Mouse (Mus musculus) right cerebral cortex, postnatal 14 days (tissue): ENCODE measurements at regions not wholly inside any gene's neighbourhood (a gene's known extent, or its start where the extent isn't known, plus 50 kb on each side); places are given as distances from the start of the nearest gene placed in this dataset.

ENCODE experiments used
- DNase-seq: peaks from one replicate; pipeline ENCODE4 v3.0.0; 2022

GRCm38 (mm10) chr2:21267149-21267761 is 61.7 kb downstream of the Thnsl1 start:
- DNase-seq: no peak

- no peak for DNase-seq
These were observed 64.7 kb downstream of the Thnsl1 start for GRCm38 (mm10) chr2:21269989-21270846.

GRCm38 (mm10) chr2:21273416-21273815 is 67.9 kb downstream of the Thnsl1 start:
- no peak for DNase-seq

GRCm38 (mm10) chr2:21275315-21275714 is 69.8 kb downstream of the Thnsl1 start:
- no peak for DNase-seq

GRCm38 (mm10) chr2:21280794-21281420 is 75.4 kb downstream of the Thnsl1 start:
- peak; percentile 92 for DNase-seq

GRCm38 (mm10) chr2:21282505-21283200 is 77.1 kb downstream of the Thnsl1 start:
- no peak for DNase-seq

- no peak for DNase-seq
These were observed 79.4 kb downstream of the Thnsl1 start for GRCm38 (mm10) chr2:21284881-21285280.

- DNase-seq: no peak
These were observed 79.6 kb upstream of the Gpr158 start for GRCm38 (mm10) chr2:21287786-21288185.

GRCm38 (mm10) chr2:21292669-21293151 is 74.6 kb upstream of the Gpr158 start:
- peak; percentile 14 for DNase-seq

- no peak for DNase-seq
These were observed 73.3 kb upstream of the Gpr158 start for GRCm38 (mm10) chr2:21294002-21294401.

- DNase-seq: no peak
These were observed 67.7 kb upstream of the Gpr158 start for GRCm38 (mm10) chr2:21299681-21300080.
